Mouse (Mus musculus): ENCODE data around the gene Cops8. TPM values are rescaled to one million over a fixed set of nuclear protein-coding genes. Genes with fewer than 3 reads are reported as not detected.

Cops8 gene
- total and polyA plus RNA-seq, 3 experiments, result 58.6 to 113 (median 98.2) TPM

GRCm38 (mm10) chr1:90592784-90593183 is 10.0 kb upstream of the Cops8 start:
- Histone ChIP-seq H3K4me3 (replicated peaks in 1 of 3; ENCODE audit: low read depth in 2 of 3, low read length in 2 of 3, poor library complexity in 1 of 3) (no peak overlapping the region), H3K4me2 (ENCODE audit: insufficient read depth, low read depth, poor library complexity, severe bottlenecking) (no peak overlapping the region)
- TF ChIP-seq RAD21 (IDR thresholded peaks at IDR 0.05; ENCODE audit: low read depth, low read length) (peak; percentile 86), PAX5 (IDR thresholded peaks at IDR 0.05; ENCODE audit: low read length) (no peak), MEF2A (IDR thresholded peaks at IDR 0.05; ENCODE audit: borderline replicate concordance, low read depth, low read length) (no peak), ZNF384 (IDR thresholded peaks at IDR 0.05; ENCODE audit: low read depth, low read length) (no peak), CHD2 (IDR thresholded peaks at IDR 0.05; ENCODE audit: low read length) (no peak), ZC3H11A (IDR thresholded peaks at IDR 0.05; ENCODE audit: low read depth, low read length) (peak; percentile 35; the same call in 1 of the 2 replicates), MXI1 (IDR thresholded peaks at IDR 0.05; ENCODE audit: low read depth, low read length) (no peak), CTCF (conservative IDR thresholded peaks at IDR 0.05 in 1 of 2, IDR thresholded peaks at IDR 0.05 in 1 of 2; ENCODE audit: low read depth in 2 of 2, low read length in 2 of 2) (peak; percentile 86 to 92), TBP (conservative IDR thresholded peaks at IDR 0.05; ENCODE audit: low read depth, low read length) (no peak), KAT2A (IDR thresholded peaks at IDR 0.05; ENCODE audit: insufficient replicate concordance, low read length) (no peak), SMC3 (IDR thresholded peaks at IDR 0.05; ENCODE audit: low read depth, low read length) (peak; percentile 65)

GRCm38 (mm10) chr1:90599226-90599625 is 3.6 kb upstream of the Cops8 start:
- no peak overlapping the region for H3K27ac ChIP-seq (ENCODE audit: insufficient read depth, low read depth)
- TF ChIP-seq MXI1 (IDR thresholded peaks at IDR 0.05; ENCODE audit: low read depth, low read length), result no peak
- no peak for TF ChIP-seq NRF1 (IDR thresholded peaks at IDR 0.05; ENCODE audit: low read depth, low read length)
- no peak for TF ChIP-seq ETS1 (conservative IDR thresholded peaks at IDR 0.05; ENCODE audit: low read depth, low read length)
- TF ChIP-seq USF1 (IDR thresholded peaks at IDR 0.05; ENCODE audit: low read depth, low read length), result no peak
- TF ChIP-seq IRF4 (IDR thresholded peaks at IDR 0.05; ENCODE audit: low read depth, low read length), result no peak
- no peak for TF ChIP-seq ZNF384 (IDR thresholded peaks at IDR 0.05; ENCODE audit: low read depth, low read length)
- no peak for TF ChIP-seq TBP (conservative IDR thresholded peaks at IDR 0.05; ENCODE audit: low read depth, low read length)
- TF ChIP-seq POLR2A (IDR thresholded peaks at IDR 0.05; ENCODE audit: low read depth, low read length), result no peak
- TF ChIP-seq SMC3 (IDR thresholded peaks at IDR 0.05; ENCODE audit: low read depth, low read length), result no peak
- no peak for TF ChIP-seq E2F4 (IDR thresholded peaks at IDR 0.05; ENCODE audit: insufficient replicate concordance, low read depth, low read length)
- no peak for TF ChIP-seq ZMIZ1 (IDR thresholded peaks at IDR 0.05; ENCODE audit: low read depth, low read length)
- TF ChIP-seq SIN3A (IDR thresholded peaks at IDR 0.05; ENCODE audit: low read length), result no peak
- TF ChIP-seq CTCF (conservative IDR thresholded peaks at IDR 0.05 in 1 of 2, IDR thresholded peaks at IDR 0.05 in 1 of 2; ENCODE audit: low read depth in 2 of 2, low read length in 2 of 2), result no peak
- TF ChIP-seq BHLHE40 (IDR thresholded peaks at IDR 0.05; ENCODE audit: low read depth, low read length), result no peak
- TF ChIP-seq ZKSCAN1 (IDR thresholded peaks at IDR 0.05; ENCODE audit: borderline replicate concordance, low read depth, low read length), result no peak
- TF ChIP-seq TCF12 (IDR thresholded peaks at IDR 0.05; ENCODE audit: low read depth, low read length), result no peak
- TF ChIP-seq MAZ (IDR thresholded peaks at IDR 0.05; ENCODE audit: low read depth, low read length), result no peak
- no peak overlapping the region for H3K9ac ChIP-seq (ENCODE audit: insufficient read depth, low read depth)
- dilution Hi-C loops (cut with MboI; ENCODE audit: extremely low pct_ligation_motif_present, extremely low pct_unique_long_range_greater_than_20kb, low sequenced_read_pairs) (no loop called here), in situ Hi-C loops (cut with MboI; ENCODE audit: low pct_ligation_motif_present, low pct_unique_long_range_greater_than_20kb, low sequenced_read_pairs) (loop anchor here (10.0 to 25.0 kb wide), 2 partner anchors 237 to 394 kb away; partner anchors contain the start of gene Ackr3)
- H3K4me2 ChIP-seq (ENCODE audit: insufficient read depth, low read depth, poor library complexity, severe bottlenecking), result no peak overlapping the region
- H3K4me1 ChIP-seq (ENCODE audit: control insufficient read depth in 1 of 2, insufficient read depth in 2 of 2), result peaks cover 0 to 5% of the 10 kb centered on the region in 2 experiments; a peak in 2 of 4 replicates
- H3K27me3 ChIP-seq (replicated peaks), result peaks cover 51% of the 10 kb centered on the region
- H3K9me3 ChIP-seq (replicated peaks; ENCODE audit: low read length), result peaks cover 7% of the 10 kb centered on the region
- DNase-seq (ENCODE audit: extremely low read depth), result no peak
- no peaks in the 10 kb centered on the region for H3K36me3 ChIP-seq (replicated peaks in 1 of 2; ENCODE audit: control insufficient read depth in 1 of 2, insufficient read depth in 1 of 2, low read length in 1 of 2)
- peaks cover 9% of the 10 kb centered on the region; the same call in 1 of the 2 replicates for H3K79me2 ChIP-seq (replicated peaks; ENCODE audit: control insufficient read depth, extremely low read depth, insufficient read depth, poor library complexity, severe bottlenecking)
- H3K4me3 ChIP-seq (replicated peaks in 1 of 3; ENCODE audit: low read depth in 2 of 3, low read length in 2 of 3, poor library complexity in 1 of 3), result no peak overlapping the region

More at GRCm38 (mm10) chr1:90592784-90593183, 10.0 kb upstream of the Cops8 start:
- no peaks in the 10 kb centered on the region for H3K79me2 ChIP-seq (replicated peaks; ENCODE audit: control insufficient read depth, extremely low read depth, insufficient read depth, poor library complexity, severe bottlenecking)
- H3K36me3 ChIP-seq (replicated peaks in 1 of 2; ENCODE audit: control insufficient read depth in 1 of 2, insufficient read depth in 1 of 2, low read length in 1 of 2), result no peaks in the 10 kb centered on the region
- H3K4me1 ChIP-seq (ENCODE audit: control insufficient read depth in 1 of 2, insufficient read depth in 2 of 2), result peaks cover 0 to 10% of the 10 kb centered on the region in 2 experiments; a peak in 1 of 4 replicates
- in situ Hi-C loops (cut with MboI; ENCODE audit: low pct_ligation_motif_present, low pct_unique_long_range_greater_than_20kb, low sequenced_read_pairs), result loop anchor here (5.0 to 25.0 kb wide), 4 partner anchors 230 to 530 kb away; partner anchors contain the start of gene Ackr3
- dilution Hi-C loops (cut with MboI; ENCODE audit: extremely low pct_ligation_motif_present, extremely low pct_unique_long_range_greater_than_20kb, low sequenced_read_pairs), result no loop called here
- H3K9ac ChIP-seq (ENCODE audit: insufficient read depth, low read depth), result no peak overlapping the region
- peaks cover 2% of the 10 kb centered on the region for H3K9me3 ChIP-seq (replicated peaks; ENCODE audit: low read length)
- no peak overlapping the region for H3K27ac ChIP-seq (ENCODE audit: insufficient read depth, low read depth)
- peaks cover 32% of the 10 kb centered on the region for H3K27me3 ChIP-seq (replicated peaks)
- DNase-seq (ENCODE audit: extremely low read depth), result peak; percentile 63

Measured in CH12.LX (cell line).